Mouse (Mus musculus) bone marrow, adult 2 months (tissue): ENCODE results near the gene Stard13. TPM values are rescaled to one million over a fixed set of nuclear protein-coding genes. Genes with fewer than 3 reads are reported as not detected.

Source experiments
- H3K27ac ChIP-seq: fragments of 200-500 bp; 2 replicates; pipeline ENCODE4 v1.5.1; 2012; ENCODE audit warnings: low read depth, mild to moderate bottlenecking, control low read depth, inconsistent platforms, low read length; ENCODE audit not compliant: control insufficient read depth, poor library complexity, insufficient read depth
- H3K4me1 ChIP-seq: fragments of 200-500 bp; 2 replicates; pipeline ENCODE4 v1.6.1; 2011; ENCODE audit warnings: low read length; ENCODE audit not compliant: control insufficient read depth, insufficient read depth
- H3K4me3 ChIP-seq: fragments of 200-500 bp; replicated peaks from 2 replicates; pipeline ENCODE3; 2011; ENCODE audit warnings: mild to moderate bottlenecking, low read depth, low read length, control low read depth; ENCODE audit not compliant: control insufficient read depth
- CTCF ChIP-seq: fragments of 200-500 bp; IDR thresholded peaks from 2 replicates; pipeline ENCODE4 v1.5.1; 2011; ENCODE audit warnings: low read length, control low read depth; ENCODE audit not compliant: control insufficient read depth, insufficient read depth
- POLR2A ChIP-seq: fragments of 200-500 bp; IDR thresholded peaks from 2 replicates; pipeline ENCODE4 v1.6.1; 2011; ENCODE audit warnings: low read depth, mild to moderate bottlenecking, control low read depth, low read length, borderline replicate concordance; ENCODE audit not compliant: control insufficient read depth
- WGBS: fragments of 180-500 bp; shearing (Covaris S2); methylation state at CpG from one replicate; pipeline ENCODE4 v1.1.7; 2018; 5-methylcytosine and 5-hydroxymethylcytosine counted together
- polyA plus RNA-seq: library from polyadenylated mRNA; stranded (reverse); fragments of >200 nt; gene quantifications from 2 replicates; pipeline ENCODE4 v1.2.4, GENCODE M21; 2011; ENCODE audit warnings: low replicate concordance; ENCODE audit not compliant: missing spikeins, insufficient read depth, insufficient read length

Stard13 gene
- polyA plus RNA-seq, 1 experiment: 0.80 TPM

DNA sequence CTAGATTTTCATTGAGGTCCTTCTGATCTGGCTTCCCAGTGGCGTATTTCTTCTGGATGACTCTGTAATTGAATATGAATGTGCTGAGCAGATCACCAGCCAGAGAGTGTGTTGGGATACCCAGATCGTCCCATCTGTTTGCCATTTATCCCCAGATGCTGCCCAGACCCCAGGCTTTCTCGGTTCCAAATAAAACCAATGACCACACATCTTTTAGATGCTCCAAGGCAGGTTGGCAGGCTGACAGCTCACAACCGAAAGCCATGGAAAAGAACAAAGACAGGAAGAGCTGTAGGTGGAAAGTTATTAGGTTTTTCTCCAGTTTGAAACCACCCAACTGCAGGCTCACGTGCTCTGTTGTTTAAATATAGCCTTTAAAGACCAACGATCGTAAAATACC is 186.7 kb downstream of the Stard13 start:
- Histone ChIP-seq H3K4me1 (no peaks in the 10 kb centered on the region), H3K27ac (no peak overlapping the region), H3K4me3 (no peak overlapping the region)
- 81% methylated on average over 7 of the region's 7 CpGs for WGBS
- no peak for TF ChIP-seq CTCF
- TF ChIP-seq POLR2A: no peak

- H3K27ac ChIP-seq: no peak overlapping the region
- WGBS: 84% methylated on average over 6 of the region's 6 CpGs
- H3K4me1 ChIP-seq: no peaks in the 10 kb centered on the region
- TF ChIP-seq POLR2A (no peak), CTCF (no peak)
- no peak overlapping the region for H3K4me3 ChIP-seq
These were observed 187.5 kb downstream of the Stard13 start for GRCm38 (mm10) chr5:151046131-151046530.

DNA sequence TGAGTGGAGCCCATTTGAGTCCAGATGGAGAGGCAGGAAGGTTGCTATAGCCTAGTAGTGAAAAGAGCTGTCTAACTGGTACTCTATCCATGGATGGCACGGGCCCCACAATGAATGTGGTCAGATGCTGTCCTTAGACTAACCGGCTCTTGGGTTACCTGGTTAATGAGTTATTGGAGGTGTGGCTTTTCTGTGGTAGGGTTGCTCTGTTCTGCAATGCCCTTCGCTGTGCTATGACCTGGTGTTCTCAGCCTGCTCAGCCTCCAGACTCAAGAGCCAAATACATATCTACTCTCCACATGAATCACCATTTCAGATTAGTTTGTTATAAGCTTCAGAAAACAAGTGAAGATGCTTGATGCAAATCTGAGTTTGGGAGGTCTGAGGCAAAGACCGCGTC is 190.7 kb downstream of the Stard13 start:
- H3K4me3 ChIP-seq: no peak overlapping the region
- no peaks in the 10 kb centered on the region for H3K4me1 ChIP-seq
- H3K27ac ChIP-seq: no peak overlapping the region
- TF ChIP-seq CTCF (no peak), POLR2A (no peak)
- WGBS: 92% methylated on average over 5 of the region's 5 CpGs

DNA sequence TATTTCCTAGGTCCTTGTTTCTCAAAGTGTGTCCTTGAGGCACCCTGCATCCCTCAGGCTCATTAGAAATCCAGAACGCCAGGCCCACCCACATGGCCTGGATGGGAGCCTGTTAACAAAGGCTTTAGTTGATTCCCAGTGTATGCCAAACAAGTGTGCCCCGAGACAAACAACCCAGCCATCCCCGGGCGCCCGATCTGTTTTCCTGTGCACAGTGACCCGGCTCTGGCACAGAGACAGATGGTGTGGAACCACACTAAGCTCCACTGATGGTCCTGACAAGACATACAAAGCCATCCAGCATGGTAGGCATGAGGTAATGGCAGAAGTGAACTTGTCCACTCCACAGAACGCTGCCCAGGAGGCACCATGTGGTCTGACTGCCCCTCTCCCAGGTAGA is 195.8 kb downstream of the Stard13 start:
- no peak for TF ChIP-seq CTCF
- TF ChIP-seq POLR2A: no peak
- H3K4me3 ChIP-seq: no peak overlapping the region
- 87% methylated on average over 7 of the region's 7 CpGs for WGBS
- no peaks in the 10 kb centered on the region for H3K4me1 ChIP-seq
- H3K27ac ChIP-seq: no peak overlapping the region; the same call in 1 of the 2 replicates

GRCm38 (mm10) chr5:151034715-151035512 is 198.7 kb downstream of the Stard13 start:
- Histone ChIP-seq H3K4me1 (no peaks in the 10 kb centered on the region), H3K27ac (no peak overlapping the region), H3K4me3 (no peak overlapping the region)
- WGBS: 56% methylated on average over 9 of the region's 9 CpGs
- TF ChIP-seq CTCF (no peak), POLR2A (no peak)

GRCm38 (mm10) chr5:151028906-151029305 is 204.7 kb downstream of the Stard13 start:
- H3K4me1 ChIP-seq: no peaks in the 10 kb centered on the region
- TF ChIP-seq POLR2A (no peak), CTCF (no peak)
- WGBS: 75% methylated on average over 6 of the region's 6 CpGs
- no peak overlapping the region for H3K27ac ChIP-seq
- H3K4me3 ChIP-seq: no peak overlapping the region

GRCm38 (mm10) chr5:151027171-151027570 is 206.5 kb downstream of the Stard13 start:
- 80% methylated on average over 7 of the region's 7 CpGs for WGBS
- Histone ChIP-seq H3K27ac (no peak overlapping the region), H3K4me1 (no peaks in the 10 kb centered on the region), H3K4me3 (no peak overlapping the region)
- no peak for TF ChIP-seq CTCF
- TF ChIP-seq POLR2A: no peak

DNA sequence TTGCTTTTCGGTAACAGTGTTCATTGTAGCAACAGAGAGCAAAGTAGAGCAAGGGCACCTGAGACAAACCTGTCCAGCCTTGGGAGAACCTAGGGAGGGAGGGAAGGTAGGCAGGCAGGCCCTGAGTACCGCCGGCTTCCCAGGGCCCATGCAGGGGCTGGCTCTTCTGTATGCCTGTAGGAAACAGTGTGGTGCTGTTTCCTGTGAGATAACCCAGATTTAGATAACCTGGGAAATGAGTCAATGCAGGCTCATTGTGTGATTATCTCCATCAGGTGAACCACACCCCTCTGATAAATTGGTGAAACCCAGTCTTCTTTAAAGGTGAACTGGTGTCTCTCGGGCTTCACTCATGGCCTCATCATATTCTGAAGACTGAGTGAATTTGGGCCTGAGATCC is 207.6 kb downstream of the Stard13 start:
- WGBS: 70% methylated on average over 4 of the region's 4 CpGs
- no peaks in the 10 kb centered on the region for H3K4me1 ChIP-seq
- no peak for TF ChIP-seq POLR2A
- no peak for TF ChIP-seq CTCF
- no peak overlapping the region for H3K4me3 ChIP-seq
- no peak overlapping the region for H3K27ac ChIP-seq

- 78% methylated on average over 2 of the region's 2 CpGs for WGBS
These were observed 209.2 kb downstream of the Stard13 start for GRCm38 (mm10) chr5:151024483-151024882.

More at GRCm38 (mm10) chr5:151024483-151024882, 209.2 kb downstream of the Stard13 start:
- Histone ChIP-seq H3K4me3 (no peak overlapping the region), H3K27ac (no peak overlapping the region), H3K4me1 (no peaks in the 10 kb centered on the region)
- no peak for TF ChIP-seq POLR2A
- TF ChIP-seq CTCF: no peak
